Mouse (Mus musculus) left cerebral cortex, postnatal 10 days (tissue): ENCODE measurements at regions not wholly inside any gene's neighbourhood (a gene's known extent, or its start where the extent isn't known, plus 50 kb on each side); places are given as distances from the start of the nearest gene placed in this dataset.
A peak's percentile ranks its signal among the peaks of the same experiment; 100 is the strongest.

Experiments
- DNase-seq, 2 experiments: peaks; one replicate each; pipeline ENCODE4 v3.0.0; 2021 to 2022; ENCODE audit warnings: low spot score in 2 of 2, mixed read lengths in 1 of 2; ENCODE audit errors: extremely low spot score in 1 of 2
- intact Hi-C: fragments of 180-260 bp; cut with DNase I; formaldehyde crosslinking; loops from one replicate; pipeline ENCODE4 v1.15.1; 2025

DNA sequence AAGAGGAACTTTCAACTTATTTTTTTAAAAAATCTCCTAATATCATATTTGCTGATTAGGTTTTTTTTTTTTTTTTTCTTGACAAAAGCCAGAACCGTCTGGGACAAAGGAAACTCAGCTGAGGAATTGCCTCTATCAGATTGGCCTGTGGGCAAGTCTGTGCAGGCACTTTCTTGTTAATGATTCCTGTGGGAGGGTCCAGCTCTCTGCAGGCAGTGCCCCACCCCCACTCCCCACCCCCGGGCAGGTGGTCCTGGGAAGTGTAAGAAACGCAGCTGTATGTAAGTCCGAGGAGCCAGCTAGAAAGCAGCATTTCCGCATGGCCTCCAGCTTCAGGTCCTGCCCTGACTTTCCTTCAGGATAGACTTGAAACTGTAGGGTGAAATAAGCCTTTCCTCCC lies 377.7 kb downstream of the Sox2 start:
- no peak for DNase-seq
- intact Hi-C loops, result no loop called here

DNA sequence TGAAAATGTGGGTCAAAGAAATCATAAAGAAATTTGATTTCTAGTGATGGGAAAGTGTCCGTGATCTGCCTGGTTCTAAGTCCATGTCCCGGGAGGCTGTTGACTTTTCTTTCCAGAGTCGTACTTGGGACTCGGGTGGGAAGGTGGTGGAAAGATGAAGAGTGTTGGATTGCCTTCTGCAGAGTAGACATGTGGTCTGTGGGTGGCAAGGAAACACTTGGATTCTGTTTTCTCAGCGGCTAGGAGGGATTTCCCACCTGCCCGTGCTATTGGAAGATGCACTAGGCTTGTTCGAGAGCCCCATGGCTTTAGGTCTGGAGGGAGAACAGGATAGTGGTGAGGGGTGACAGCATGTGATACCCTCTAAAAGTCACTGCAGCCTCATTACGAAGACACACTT lies 379.7 kb downstream of the Sox2 start:
- DNase-seq, result peak in 1 of 2 experiments; percentile 5
- intact Hi-C loops, result no loop called here

DNA sequence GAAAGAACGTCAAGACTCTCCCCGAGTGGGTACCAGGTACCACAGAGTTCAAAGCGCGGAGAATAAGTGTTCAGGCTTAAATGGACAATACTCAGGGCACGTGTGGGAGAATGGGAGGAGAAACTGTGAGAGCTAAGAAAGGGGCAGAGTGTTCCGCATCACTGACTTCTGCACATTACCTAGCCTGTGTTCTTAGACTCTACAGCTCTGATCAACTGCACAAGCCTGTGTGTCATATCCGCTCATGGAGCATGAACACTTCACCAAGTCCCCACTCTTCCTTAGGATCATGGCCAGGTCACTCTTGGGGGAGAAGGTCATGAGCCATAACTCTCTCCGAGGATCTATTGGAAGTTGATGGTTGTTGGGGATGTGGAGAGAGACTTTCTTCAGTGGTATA lies 383.4 kb downstream of the Sox2 start:
- no peak for DNase-seq
- intact Hi-C loops, result no loop called here

DNA sequence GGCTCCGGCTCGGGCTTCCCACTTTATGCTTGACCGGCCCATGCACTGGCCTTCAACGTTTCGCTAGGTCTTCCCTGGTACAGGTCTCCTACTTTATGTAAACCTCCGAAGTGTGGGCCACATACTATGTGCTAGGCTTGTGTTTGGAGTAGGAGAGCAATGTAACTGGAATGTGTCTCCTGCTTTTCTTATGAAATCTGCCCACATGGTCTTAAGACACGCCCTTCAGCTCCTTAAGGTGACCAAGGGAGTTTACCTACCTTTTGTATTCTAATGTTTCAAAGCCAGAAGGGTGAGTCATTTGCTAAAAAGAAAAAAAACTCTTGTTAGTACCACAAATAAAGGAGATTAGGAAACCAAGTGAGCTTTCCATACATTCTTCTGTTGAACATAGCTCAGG lies 385.0 kb downstream of the Sox2 start:
- no peak for DNase-seq

DNA sequence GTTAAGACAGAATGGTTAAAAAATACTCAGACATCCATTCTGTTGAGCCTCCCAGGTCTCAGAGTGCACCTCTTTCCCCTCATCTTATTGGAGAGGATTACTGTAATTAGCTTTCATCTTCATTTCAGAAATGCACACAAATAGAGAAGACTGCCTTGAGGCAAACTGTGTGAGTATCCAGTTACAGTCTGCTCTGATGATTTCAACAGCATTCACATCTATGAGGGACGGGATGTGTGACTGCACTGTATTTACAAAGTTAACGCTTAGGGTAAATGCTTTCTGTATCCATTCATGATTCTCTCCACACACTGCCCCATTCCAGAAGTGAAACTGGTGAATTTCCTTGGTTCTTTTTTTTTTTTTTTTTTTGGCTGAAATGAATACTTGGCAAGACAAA lies 393.5 kb downstream of the Sox2 start:
- intact Hi-C loops, result no loop called here
- no peak for DNase-seq

More for the DNA sequence above, 385.0 kb downstream of the Sox2 start:
- intact Hi-C loops, result no loop called here

DNA sequence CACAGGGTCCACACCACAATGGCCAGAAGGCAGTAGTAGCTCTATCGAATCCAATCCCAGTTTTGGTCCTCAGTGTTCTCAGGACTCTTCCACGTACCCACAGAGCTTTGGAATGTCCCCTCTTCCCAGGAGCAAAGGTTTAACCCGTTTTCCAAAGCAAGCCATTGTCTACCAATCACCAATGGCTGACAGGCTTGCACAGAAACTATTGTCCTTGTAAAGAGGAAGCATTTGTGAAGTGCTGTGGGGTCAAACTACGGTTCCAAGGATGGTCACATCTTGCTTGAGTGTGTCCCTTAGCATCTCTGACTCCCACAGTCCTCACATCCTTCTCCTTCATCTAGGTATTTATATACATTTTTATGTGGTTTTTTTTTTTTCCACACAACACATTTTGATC lies 409.2 kb downstream of the Sox2 start:
- DNase-seq, result no peak
- intact Hi-C loops, result no loop called here

DNA sequence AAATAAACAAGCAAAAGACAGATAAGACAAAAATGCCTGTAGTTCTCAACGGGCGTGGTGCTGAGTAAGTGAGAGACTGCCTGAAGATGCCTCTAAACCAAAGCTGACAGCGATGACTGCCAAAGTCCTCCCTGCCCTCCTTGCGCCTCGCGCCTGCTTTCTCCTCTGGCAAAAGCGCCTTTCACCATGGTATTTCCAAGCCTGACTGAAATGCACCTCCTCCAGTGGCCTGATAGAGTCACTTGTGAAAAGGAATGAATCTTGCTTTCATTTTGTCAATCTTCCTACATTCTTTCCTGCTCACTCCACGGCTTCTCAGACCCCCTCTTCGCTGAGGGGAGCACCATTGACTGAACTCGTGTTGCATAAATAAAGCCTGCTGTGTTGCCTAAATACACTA lies 409.8 kb downstream of the Sox2 start:
- DNase-seq, result no peak

DNA sequence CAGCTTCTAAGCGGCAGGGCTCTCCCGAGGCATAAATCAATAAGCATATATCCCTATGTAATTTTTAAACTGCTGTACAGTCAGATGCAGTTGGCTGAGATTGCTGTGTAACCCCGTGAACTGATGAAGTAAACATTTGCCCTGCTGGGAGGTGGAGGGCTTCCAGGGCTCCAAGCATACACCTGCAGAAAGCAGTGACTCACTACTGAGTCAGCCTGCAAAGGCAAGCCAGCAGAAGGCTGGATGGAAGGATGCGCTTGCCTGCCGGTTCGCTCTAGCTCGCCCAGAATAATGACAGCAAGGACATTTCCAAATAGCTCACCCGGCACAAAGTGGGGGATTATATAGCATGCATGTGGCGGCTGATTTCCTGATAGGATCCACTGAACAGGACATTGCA lies 416.6 kb downstream of the Sox2 start:
- intact Hi-C loops, result no loop called here
- no peak for DNase-seq

More for the DNA sequence above, 409.8 kb downstream of the Sox2 start:
- intact Hi-C loops, result no loop called here

DNA sequence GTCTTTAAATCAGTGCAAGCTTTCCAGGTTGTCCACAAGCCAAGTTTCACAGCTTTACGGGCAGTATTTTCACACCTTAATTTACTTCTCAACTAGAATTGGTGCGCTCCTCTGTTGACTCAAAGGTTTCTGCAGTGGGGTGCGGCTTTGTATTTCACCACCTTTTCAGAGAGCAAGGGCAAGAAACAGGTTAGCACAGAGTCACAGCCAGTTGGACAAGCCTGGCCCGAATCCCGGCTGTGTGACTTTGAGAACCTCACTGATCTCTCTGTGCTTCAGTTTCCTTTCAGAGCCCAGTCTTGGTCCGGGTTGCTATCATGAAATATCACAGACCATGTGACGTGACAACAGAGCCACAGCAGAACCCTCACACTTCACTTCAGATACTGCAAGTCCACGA lies 418.4 kb downstream of the Sox2 start:
- no peak for DNase-seq
- intact Hi-C loops, result no loop called here

DNA sequence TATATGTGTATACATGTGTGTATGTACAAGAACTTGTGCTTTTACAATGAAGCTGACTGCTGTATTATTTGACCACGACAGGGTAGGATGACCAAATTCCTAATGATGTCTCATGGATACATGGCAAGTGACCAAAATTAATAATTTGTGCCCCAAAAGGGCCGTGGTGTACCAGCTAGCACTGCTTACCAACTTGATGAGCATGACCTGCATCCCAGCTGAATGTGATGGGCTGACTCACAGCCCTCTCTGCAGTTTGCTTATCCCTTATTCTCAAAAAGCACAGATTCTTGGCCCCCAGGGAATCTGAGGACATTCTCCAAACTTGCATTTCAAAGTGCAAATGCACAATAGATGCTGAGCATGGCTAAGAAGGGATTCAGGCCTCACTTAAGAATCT lies 420.8 kb downstream of the Sox2 start:
- intact Hi-C loops, result no loop called here
- no peak for DNase-seq

DNA sequence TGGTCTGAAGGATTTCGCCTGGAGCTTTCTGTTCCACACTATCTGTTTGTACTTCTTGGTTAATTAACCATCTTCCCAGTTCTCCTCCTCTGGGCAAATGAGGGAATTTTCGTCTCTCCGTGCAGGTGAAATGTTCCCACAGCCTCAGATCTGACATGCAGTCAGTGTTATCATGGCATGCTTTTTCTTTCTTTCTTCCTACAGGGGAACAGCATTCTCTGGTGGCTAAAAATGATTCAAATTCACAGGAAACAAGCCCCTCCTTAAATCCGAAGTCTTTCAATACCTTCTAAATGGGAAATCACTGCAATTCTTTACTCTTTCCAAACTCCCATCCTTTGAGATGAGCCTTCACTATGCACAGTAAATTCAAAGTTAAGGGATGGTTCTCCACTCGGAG lies 429.7 kb downstream of the Sox2 start:
- no peak for DNase-seq
- intact Hi-C loops, result no loop called here

DNA sequence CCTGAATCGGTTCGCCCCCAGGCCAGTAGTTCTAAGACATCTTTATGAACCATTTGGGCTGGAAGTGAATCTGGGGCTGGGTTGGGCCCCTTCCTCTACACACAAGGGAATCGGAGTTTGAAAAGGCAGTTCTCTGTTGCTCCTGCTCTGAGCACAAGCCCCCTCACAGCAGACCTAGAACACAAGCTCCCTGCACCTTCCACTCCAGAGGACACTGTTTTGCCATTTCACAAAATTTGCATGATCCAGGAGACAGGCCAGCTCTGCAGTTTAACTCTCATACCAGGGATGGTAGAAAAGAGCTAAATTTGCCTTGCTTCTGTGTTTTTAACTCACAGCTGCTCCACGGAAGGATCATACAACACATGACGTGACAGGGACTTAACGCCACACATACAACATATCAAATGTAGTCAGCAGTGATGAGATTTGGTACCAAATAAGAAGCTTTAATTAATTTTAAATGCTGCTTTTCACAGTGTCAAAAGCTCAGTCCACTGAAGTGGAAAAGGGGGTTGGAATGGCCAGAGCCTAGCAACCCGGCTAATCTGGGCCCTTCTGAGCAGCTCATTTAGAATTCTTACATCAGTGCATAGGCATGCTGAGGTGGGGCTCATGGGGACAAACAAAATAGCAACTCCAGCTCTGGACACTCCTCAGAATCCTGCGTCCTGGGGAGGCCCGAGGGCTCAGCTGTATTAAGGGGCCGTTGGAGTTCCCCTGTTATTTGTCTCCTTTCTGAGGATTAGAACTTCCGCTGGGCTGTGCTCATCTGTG lies 434.1 kb downstream of the Sox2 start:
- intact Hi-C loops, result no loop called here
- DNase-seq, result no peak

DNA sequence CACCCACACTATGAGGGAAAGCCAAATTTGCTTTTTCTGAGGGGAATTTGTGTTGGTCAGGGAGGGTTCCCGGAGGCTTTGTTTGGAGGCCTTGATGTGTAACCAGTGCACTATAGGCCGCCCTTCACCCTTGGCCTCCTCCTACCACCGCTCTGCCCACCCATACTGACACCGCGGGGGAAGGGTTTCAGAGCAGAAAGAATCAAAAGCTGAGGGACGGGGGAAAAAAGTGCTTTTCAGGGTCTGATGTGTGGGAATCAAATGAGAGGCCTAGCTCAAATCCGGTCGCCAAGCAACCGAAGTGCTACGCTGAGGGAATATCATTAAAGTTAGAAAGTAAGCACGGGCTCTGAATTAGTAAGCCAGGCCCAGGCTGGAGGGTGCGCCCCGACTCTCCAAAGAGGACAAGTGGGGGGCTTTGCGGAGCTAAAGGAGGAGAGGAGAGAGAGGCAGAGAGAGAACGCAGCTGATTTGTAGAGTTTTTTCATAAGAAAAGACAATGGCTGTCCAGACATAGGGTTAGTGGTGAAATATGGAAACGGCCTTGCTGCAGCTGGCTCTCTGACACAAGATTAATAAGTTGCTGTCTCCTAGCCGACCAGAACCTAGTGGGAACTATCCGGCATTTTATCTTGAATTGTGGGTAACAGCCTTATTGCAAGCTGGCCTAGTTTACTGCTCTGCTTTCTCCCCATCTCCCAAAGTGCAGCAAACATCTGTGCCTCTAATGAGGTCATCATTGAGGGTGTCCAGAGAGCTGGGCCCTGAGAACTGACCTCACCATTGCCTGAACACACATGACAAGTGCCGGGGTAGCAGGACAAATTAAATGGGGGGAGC lies 438.3 kb downstream of the Sox2 start:
- intact Hi-C loops, result loop anchor here (5.0 kb wide), 1 partner anchor 431 kb away; no protein-coding TSS in a partner anchor
- peak; percentile 52 to 78 for DNase-seq

DNA sequence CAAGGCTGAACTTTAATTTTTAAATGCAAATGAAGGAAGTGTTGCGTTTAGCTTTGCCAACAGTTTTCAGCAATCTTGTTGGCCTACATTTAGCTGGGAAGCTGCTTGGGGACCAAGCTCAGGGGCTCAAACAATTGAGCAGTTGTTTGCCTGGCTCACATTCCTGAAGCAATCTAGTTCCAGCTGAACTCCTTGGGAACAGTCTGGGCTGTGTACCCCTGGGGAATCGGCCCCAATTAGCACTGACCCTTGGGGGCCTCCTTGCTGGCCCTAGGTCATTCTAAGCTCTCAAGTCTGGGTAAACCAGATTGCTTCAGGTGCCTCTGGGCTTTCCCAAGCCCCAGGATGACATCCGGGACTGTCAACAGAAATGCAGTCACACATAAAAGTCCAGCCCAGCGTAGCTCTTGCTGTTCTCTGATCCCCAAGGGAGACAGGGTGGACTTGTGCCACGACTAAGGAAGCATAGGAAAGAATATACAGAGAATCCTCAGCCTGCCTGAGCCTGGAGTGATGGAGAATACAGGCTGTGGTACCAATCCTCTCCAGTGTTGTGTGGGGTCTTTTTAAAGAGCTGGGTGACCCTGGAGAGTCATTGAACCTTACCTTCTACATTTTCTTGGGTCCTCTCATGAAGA lies 440.4 kb downstream of the Sox2 start:
- DNase-seq, result peak; percentile 40 to 41
- intact Hi-C loops, result no loop called here

DNA sequence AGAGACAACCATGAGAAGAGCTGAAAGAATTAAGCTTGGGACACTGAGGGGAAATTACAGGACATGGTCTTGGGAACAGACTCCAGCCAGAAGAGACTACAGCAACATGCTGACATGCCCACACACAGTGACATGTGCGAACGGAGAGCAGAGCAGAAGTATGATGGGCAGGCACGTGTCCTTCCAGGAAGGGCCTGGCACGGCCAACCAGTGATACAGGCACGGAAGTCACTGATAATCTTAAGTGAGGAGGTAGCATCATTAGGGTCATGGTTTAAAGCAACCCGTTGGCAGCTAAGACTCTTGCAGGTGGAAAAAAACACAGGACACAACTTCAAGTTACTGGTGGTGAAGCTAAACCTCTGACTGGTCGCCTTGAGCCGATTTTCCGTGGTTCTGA lies 442.8 kb downstream of the Sox2 start:
- no peak for DNase-seq
- intact Hi-C loops, result no loop called here

DNA sequence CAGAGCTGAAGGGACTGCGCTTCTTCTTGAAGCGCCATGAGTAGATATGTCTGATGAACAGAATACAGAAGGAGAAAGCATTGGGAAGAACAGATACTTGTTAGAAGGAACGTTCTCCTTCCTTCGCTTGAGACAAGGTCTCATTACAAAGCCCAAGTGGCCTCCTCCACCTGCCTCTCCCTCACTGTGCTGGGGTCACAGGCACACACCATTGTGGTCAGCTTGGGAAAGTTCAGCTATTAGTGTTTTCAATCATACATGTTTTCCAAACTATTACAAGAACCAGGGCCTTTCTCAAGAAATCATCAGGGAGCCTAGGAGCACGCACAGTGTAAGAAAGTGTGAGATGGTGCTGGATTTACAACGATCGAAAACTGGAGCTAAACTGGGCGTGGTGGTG lies 445.0 kb downstream of the Sox2 start:
- intact Hi-C loops, result loop anchor here (5.0 kb wide), 1 partner anchor 433 kb away; no protein-coding TSS in a partner anchor
- DNase-seq, result no peak

DNA sequence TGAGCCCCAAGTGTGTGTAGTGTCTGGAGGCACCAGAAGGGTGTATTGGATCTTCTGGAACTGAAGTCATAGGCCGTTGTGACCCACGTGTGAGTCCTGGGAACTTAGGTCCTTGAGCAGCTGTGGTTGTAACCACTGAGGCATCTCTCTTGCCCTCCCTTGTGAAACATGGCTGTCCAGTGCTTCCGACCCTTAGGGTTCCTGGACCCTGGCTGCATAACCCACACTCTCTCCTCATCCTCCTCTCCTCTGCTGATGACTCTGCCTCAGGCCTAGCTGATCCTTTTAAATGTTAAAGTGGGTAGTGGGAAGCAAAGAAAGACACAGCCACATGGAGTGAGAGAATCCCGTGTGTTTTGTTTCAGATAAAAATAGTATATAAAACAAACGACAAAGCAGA lies 446.2 kb downstream of the Sox2 start:
- DNase-seq, result no peak
- intact Hi-C loops, result loop anchor here (5.0 kb wide), 1 partner anchor 434 kb away; no protein-coding TSS in a partner anchor

DNA sequence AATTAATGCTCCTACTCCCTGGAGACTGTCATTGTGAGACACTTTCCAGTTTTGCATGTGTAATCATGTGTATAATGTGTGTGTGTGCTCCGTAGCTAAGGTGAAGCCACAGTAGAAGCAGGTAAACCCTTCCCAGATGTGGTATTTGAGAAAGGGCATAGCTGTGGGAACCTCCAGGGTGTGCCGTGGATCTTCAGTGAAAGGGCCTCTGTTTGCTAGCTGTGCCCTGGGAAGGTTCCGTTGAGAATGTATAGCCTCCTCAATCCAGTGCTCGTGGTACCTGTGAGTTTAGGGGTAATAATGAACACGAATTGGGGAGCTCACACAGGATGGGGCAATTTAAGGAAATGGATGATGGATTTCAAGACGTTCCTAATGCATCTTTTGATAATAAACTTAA lies 447.6 kb downstream of the Sox2 start:
- DNase-seq, result no peak
- intact Hi-C loops, result loop anchor here (5.0 kb wide), 1 partner anchor 435 kb away; no protein-coding TSS in a partner anchor

DNA sequence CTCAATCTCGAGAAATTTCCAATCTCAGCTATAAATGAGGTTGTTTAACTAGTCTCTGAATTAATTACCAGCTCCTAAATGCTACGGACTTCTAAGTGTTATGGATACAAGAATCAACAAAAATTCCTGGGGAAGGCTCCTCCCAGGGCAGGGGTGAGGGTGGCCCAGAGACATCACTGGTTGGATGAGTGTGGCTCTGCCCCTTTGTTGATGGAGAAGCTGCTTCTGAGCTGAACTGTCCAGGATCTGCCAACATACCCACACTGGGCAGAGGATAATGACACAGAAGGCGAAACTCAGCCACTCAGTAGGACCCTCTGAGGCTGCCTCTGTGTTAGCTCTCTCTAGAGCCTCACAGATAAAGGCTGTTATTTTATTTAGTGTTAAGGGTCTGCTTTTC lies 449.0 kb downstream of the Sox2 start:
- intact Hi-C loops, result loop anchor here (5.0 kb wide), 1 partner anchor 437 kb away; no protein-coding TSS in a partner anchor
- no peak for DNase-seq
